Mouse (Mus musculus): ENCODE measurements around the gene Ankrd45.

DNA sequence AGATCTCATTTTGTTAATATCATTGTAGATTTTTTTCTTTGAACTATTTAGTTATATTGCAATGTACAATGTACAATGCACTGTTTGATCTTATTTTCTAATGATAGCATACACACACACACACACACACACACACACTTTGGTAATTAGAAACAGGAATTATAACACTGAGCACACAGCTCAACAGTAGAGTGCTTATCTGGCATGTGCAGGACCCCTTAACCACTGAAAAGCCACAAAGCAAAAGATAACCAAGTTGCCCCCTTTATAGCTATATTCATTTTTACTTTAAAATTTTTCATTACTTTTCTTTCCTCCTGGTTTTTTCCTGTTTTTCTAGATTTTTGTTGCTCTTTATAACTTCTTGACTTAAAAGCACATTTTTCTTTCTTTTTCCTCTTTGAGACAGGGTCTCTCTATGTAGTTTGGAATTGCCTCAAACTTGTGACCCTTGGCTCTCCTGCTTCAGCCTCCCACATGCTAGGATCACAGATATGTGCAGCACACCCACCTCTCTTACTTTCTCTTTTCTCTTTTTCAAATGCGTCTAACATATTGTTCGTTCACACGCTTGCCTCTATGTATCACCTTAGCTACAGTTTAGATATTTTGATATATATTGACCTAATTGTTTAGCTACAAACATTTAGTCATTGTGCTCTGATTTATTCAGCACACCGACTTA is 42.6 kb upstream of the Ankrd45 start:
- TF ChIP-seq CTCF (IDR thresholded peaks at IDR 0.05; ENCODE audit: low read depth, low read length) = no peak
- no peak for TF ChIP-seq POLR2A (IDR thresholded peaks at IDR 0.05; ENCODE audit: borderline replicate concordance, low read depth, low read length)
